23 mouse cellular contexts compared by ENCODE assay signal in genomic region chr15:32537504-32537792, GRCm38 (mm10).
DNase-seq lines count a peak whose midpoint lies in the region; ATAC-seq and TF ChIP-seq lines count a peak whose summit lies in the region.
"Had no signal": no experiment of that assay in that cellular context is flagged by ENCODE, and none has a peak within 500 bp of the region (broad histone marks: within the 10 kb centered on the region; RNA-seq: fewer than 3 reads in every experiment).

No protein-coding gene starts in this region.

- peaks cover 4% of the 10 kb centered on the region; the same call in 1 of the 2 replicates for H3K4me1 ChIP-seq in lung, embryonic 16.5 days (replicated peaks; ENCODE audit: control insufficient read depth, insufficient read depth, low read length)
- H3K4me1 ChIP-seq: embryonic facial prominence, embryonic 15.5 days; forebrain, embryonic 13.5 days had no signal

- no peak for TF ChIP-seq CTCF in Patski (IDR thresholded peaks at IDR 0.05)
- TF ChIP-seq CTCF in gastrocnemius, adult 2 months (IDR thresholded peaks at IDR 0.05), result no peak

- 31% methylated on average over 2 of the region's 2 CpGs for WGBS in lung, embryonic 16.5 days

- H3ac ChIP-seq in myocyte (ENCODE audit: control insufficient read depth, insufficient read length), result no peak overlapping the region

- CTCF ChIA-PET in Patski (lab: Charles Lee), result interaction anchor here (1.1 kb wide), 1 partner anchor 14 kb away, joined by 3 read pairs; no protein-coding TSS in a partner anchor

- H3K9ac ChIP-seq in lung, embryonic 16.5 days (ENCODE audit: low read length), result no peak overlapping the region
- H3K9ac ChIP-seq: embryonic facial prominence, embryonic 13.5 days; embryonic facial prominence, embryonic 15.5 days; forebrain, embryonic 13.5 days; forebrain, embryonic 15.5 days; forebrain, postnatal 0 days had no signal

- H3K36me3 ChIP-seq in lung, embryonic 16.5 days (ENCODE audit: control insufficient read depth, insufficient read depth, low read length), result no peaks in the 10 kb centered on the region
- no peaks in the 10 kb centered on the region for H3K36me3 ChIP-seq in myocyte (ENCODE audit: control insufficient read depth, insufficient read depth)
- H3K36me3 ChIP-seq: embryonic facial prominence, embryonic 13.5 days; embryonic facial prominence, embryonic 15.5 days; forebrain, embryonic 15.5 days had no signal

- no peak for DNase-seq in lung, postnatal 14 days
- DNase-seq in Patski (ENCODE audit: low read depth, low spot score) (no peak), adipocyte (ENCODE audit: low spot score) (peak; percentile 25)
- DNase-seq in layer of hippocampus, postnatal 14 days (ENCODE audit: low spot score in 2 of 2), result no peak
- no peak for DNase-seq in gastrocnemius, adult 2 months
- DNase-seq: adrenal gland, postnatal 10 days; adrenal gland, postnatal 25 days; cerebellum, adult 11 months; cerebellum, adult 18-20 months; cerebellum, adult 8-10 months; cerebellum, adult 9-11 months; cerebellum, postnatal 14 days; cerebellum, postnatal 36 days; embryo, embryonic 11 days; forebrain, postnatal 0 days had no signal

- TF ChIP-seq POLR2A in myocyte (IDR thresholded peaks at IDR 0.05; ENCODE audit: insufficient read length, low read depth), result no peak

- no peak overlapping the region for H3K4me3 ChIP-seq in lung, embryonic 16.5 days (ENCODE audit: low read length)
- H3K4me3 ChIP-seq in myocyte, result no peak overlapping the region
- H3K4me3 ChIP-seq in gastrocnemius, adult 2 months, result no peak overlapping the region
- H3K4me3 ChIP-seq: embryonic facial prominence, embryonic 13.5 days; embryonic facial prominence, embryonic 15.5 days; erythroblast, embryonic 14.5 days; forebrain, embryonic 13.5 days; forebrain, embryonic 15.5 days had no signal

- H3K79me2 ChIP-seq in myocyte (ENCODE audit: control insufficient read depth, insufficient read depth), result no peaks in the 10 kb centered on the region

- in situ Hi-C loops in Patski (cut with MboI; ENCODE audit: low pct_unique_long_range_greater_than_20kb), result no loop called here

- POLR2A ChIA-PET in Patski (lab: Charles Lee), result interaction anchor here (0.6 kb wide), 1 partner anchor 1305 kb away, joined by 3 read pairs; no protein-coding TSS in a partner anchor

- H3K9me3 ChIP-seq in lung, embryonic 16.5 days (ENCODE audit: control insufficient read depth, low read length), result no peaks in the 10 kb centered on the region
- H3K9me3 ChIP-seq: embryonic facial prominence, embryonic 13.5 days; embryonic facial prominence, embryonic 15.5 days; forebrain, embryonic 13.5 days; forebrain, embryonic 15.5 days had no signal

- H3K27me3 ChIP-seq in lung, embryonic 16.5 days (ENCODE audit: control insufficient read depth, insufficient read depth, low read depth, low read length), result no peaks in the 10 kb centered on the region
- H3K27me3 ChIP-seq in Patski (no peaks in the 10 kb centered on the region), myocyte (ENCODE audit: control insufficient read depth, insufficient read depth, insufficient read length) (no peaks in the 10 kb centered on the region)
- H3K27me3 ChIP-seq: embryonic facial prominence, embryonic 13.5 days; embryonic facial prominence, embryonic 15.5 days; forebrain, embryonic 13.5 days; forebrain, embryonic 15.5 days had no signal

- intact Hi-C loops in gastrocnemius, adult 2 months (cut with DNase I), result no loop called here

- H3K27ac ChIP-seq in lung, embryonic 16.5 days (ENCODE audit: low read length), result peak overlapping the region; percentile 54; the same call in 1 of the 2 replicates
- no peak overlapping the region for H3K27ac ChIP-seq in gastrocnemius, adult 2 months
- H3K27ac ChIP-seq: embryonic facial prominence, embryonic 13.5 days; embryonic facial prominence, embryonic 15.5 days; forebrain, embryonic 13.5 days; forebrain, embryonic 15.5 days had no signal

- no peak overlapping the region for H3K4me2 ChIP-seq in lung, embryonic 16.5 days (ENCODE audit: low read depth, low read length)
- no peak overlapping the region for H3K4me2 ChIP-seq in myocyte (ENCODE audit: low read depth)
- H3K4me2 ChIP-seq: embryonic facial prominence, embryonic 13.5 days; embryonic facial prominence, embryonic 15.5 days; forebrain, embryonic 13.5 days; forebrain, embryonic 15.5 days had no signal

- no peak for ATAC-seq in lung, embryonic 16.5 days (ENCODE audit: low read depth)
- peak; percentile 33 for ATAC-seq in Patski
- ATAC-seq: activated CD4-positive, CD25-positive, alpha-beta regulatory T cell, adult 4 months; forebrain, embryonic 13.5 days; forebrain, embryonic 15.5 days; forebrain, postnatal 0 days had no signal

TF ChIP-seq in myocyte, 11 proteins besides CTCF, POLR2A, EP300 and RAD21:
- TF ChIP-seq TCF3 (IDR thresholded peaks at IDR 0.05; ENCODE audit: insufficient read length, low read depth) (no peak), CEBPB (IDR thresholded peaks at IDR 0.05; ENCODE audit: insufficient read depth, poor library complexity, severe bottlenecking) (peak; percentile 63; the same call in 1 of the 2 replicates)
